Comparison of ENCODE assay signal across 18 mouse cellular contexts in the genomic region with DNA sequence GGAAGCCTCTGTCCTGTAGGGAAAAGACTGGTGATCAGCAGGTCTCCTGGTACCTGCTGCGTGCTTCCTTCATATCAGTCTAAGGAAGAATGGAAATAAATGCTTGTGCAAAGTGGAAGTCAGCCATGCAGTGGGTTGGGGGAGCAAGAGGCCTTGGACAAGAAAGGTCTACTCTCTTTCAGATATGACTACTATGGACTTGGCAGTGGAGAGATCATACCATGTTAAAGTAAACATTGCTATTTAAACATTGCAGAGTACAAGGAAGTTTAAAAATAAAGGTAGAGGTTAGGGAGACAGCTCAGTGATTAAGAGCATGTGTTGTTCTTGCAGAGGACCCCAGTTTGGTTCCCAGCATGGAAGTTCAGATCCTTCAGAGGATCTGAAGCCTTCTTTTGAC. TPM values are rescaled to one million over a fixed set of nuclear protein-coding genes. Genes with fewer than 3 reads are reported as not detected.
"Had no signal": no experiment of that assay in that cellular context is flagged by ENCODE, and none has a peak within 500 bp of the region (broad histone marks: within the 10 kb centered on the region; RNA-seq: fewer than 3 reads in every experiment).

No protein-coding gene starts in this region.

- H3K36me3 ChIP-seq: limb, embryonic 10.5 days; limb, embryonic 13.5 days; liver, embryonic 13.5 days; midbrain, embryonic 10.5 days; midbrain, embryonic 13.5 days had no signal

- ATAC-seq: inflammation-experienced regulatory T-cells, adult 6 months; midbrain, embryonic 13.5 days had no signal

- H3K9ac ChIP-seq: limb, embryonic 13.5 days; liver, embryonic 13.5 days; lung, embryonic 14.5 days; midbrain, embryonic 13.5 days had no signal

- H3K9me3 ChIP-seq: limb, embryonic 10.5 days; limb, embryonic 13.5 days; liver, embryonic 13.5 days; megakaryocyte, embryonic 14.5 days; midbrain, embryonic 10.5 days; midbrain, embryonic 13.5 days had no signal

- H3K27ac ChIP-seq: limb, embryonic 10.5 days; limb, embryonic 13.5 days; liver, embryonic 13.5 days had no signal

- H3K4me3 ChIP-seq: limb, embryonic 10.5 days; limb, embryonic 13.5 days; liver, embryonic 13.5 days; megakaryocyte, embryonic 14.5 days; midbrain, embryonic 13.5 days had no signal

- H3K4me2 ChIP-seq: limb, embryonic 13.5 days; liver, embryonic 13.5 days; lung, embryonic 14.5 days had no signal

- DNase-seq: kidney, adult 18-20 months; kidney, adult 9 months; kidney, postnatal 14 days; kidney, postnatal 4 days; liver; liver, embryonic 13.5 days; lung, embryonic 14.5 days; lung, postnatal 10 days; lung, postnatal 36 days; thymus, adult 2 months; thymus, postnatal 14 days had no signal

- H3K27me3 ChIP-seq: midbrain, embryonic 13.5 days had no signal

RNA-seq across cellular contexts. Expression of a gene that starts 33.1 kb away (rescaled TPM):
- polyA plus RNA-seq: inflammation-experienced regulatory T-cells, adult 6 months; small intestine, adult 2 months had no signal
